Mouse (Mus musculus) kidney, adult 2 months (tissue): Measurements from ENCODE around the gene Kcnh4. TPM values are rescaled to one million over a fixed set of nuclear protein-coding genes. Genes with fewer than 3 reads are reported as not detected.

ENCODE experiments used
- DNase-seq: peaks from one replicate; pipeline ENCODE4 v3.0.0; 2021
- H3K27ac ChIP-seq: fragments of 200-500 bp; 2 replicates; pipeline ENCODE4 v1.5.1; 2012; ENCODE audit warnings: low read depth, low read length, control low read depth, inconsistent platforms; ENCODE audit not compliant: insufficient read depth
- H3K27me3 ChIP-seq: fragments of 200-500 bp; replicated peaks from 2 replicates; pipeline ENCODE4 v1.6.1; 2012; ENCODE audit warnings: mild to moderate bottlenecking, moderate library complexity, low read length, inconsistent platforms; ENCODE audit not compliant: control insufficient read depth, insufficient read depth
- H3K36me3 ChIP-seq: fragments of 200-500 bp; 2 replicates; pipeline ENCODE4 v1.6.1; 2012; ENCODE audit warnings: mild to moderate bottlenecking, moderate library complexity, low read length, inconsistent platforms; ENCODE audit not compliant: control insufficient read depth, insufficient read depth
- H3K4me1 ChIP-seq: fragments of 200-500 bp; 2 replicates; pipeline ENCODE4 v1.6.1; 2011; ENCODE audit warnings: low read length; ENCODE audit not compliant: control insufficient read depth, insufficient read depth
- H3K4me3 ChIP-seq: fragments of 200-500 bp; 2 replicates; pipeline ENCODE4 v1.5.1; 2011; ENCODE audit warnings: mild to moderate bottlenecking, low read depth, low read length, control low read depth; ENCODE audit not compliant: insufficient read depth
- CTCF ChIP-seq: fragments of 200-500 bp; conservative IDR thresholded peaks from 2 replicates; pipeline ENCODE4 v1.5.1; 2011; ENCODE audit warnings: low read depth, mild to moderate bottlenecking, control low read depth, low read length, moderate library complexity, mixed read lengths; ENCODE audit not compliant: insufficient read depth, insufficient read length
- POLR2A ChIP-seq: fragments of 200-500 bp; IDR thresholded peaks from one replicate; pipeline ENCODE4 v1.6.1; 2011; ENCODE audit warnings: low read depth, low read length, control low read depth
- WGBS: fragments of 180-500 bp; shearing (Covaris S2); methylation state at CpG from one replicate; pipeline ENCODE4 v1.1.7; 2018; 5-methylcytosine and 5-hydroxymethylcytosine counted together
- polyA plus RNA-seq: library from polyadenylated mRNA; depleted of rRNA; stranded (reverse); fragments of >200 nt; gene quantifications from 2 replicates; pipeline ENCODE4 v1.2.3, GENCODE M21; 2012

Kcnh4 gene
- polyA plus RNA-seq, 1 experiment = 0.08 TPM

DNA sequence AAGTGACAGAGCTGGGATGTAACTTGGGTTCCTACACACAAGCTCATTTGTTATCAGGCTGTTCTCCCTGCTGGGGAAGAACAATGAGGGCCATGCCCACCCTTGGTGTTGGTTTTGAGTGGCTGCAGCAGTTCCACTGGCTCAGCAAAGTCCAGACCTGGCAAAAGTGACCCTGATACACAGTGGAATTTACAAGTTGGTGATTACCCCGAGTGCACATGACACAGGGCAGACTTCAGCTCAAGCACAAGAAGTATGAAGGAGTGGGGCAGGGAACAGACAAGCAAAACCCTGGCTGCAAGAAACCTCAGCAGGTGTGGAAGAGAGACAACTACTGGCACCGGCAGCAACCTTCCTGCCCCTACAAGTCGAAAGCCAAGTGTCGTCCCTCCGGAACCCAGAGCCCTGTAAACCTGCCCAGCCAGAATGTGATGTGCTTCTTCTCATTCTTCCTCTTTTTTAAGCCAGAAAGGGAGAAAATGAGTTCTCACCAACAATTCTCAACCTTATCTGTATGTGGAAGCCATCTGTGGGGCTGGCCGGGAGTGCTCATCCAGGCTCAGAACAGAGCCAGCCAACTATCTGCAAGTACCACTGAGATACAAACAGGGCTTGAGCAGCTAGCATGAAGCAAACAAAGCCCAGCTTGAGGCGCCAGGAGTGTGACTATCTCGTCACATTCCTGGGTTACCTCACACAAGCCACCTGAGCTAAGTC lies 37.8 kb downstream of the Kcnh4 start:
- Histone ChIP-seq H3K36me3 (peaks cover 2% of the 10 kb centered on the region; the same call in 1 of the 2 replicates), H3K4me1 (peaks cover 67% of the 10 kb centered on the region), H3K4me3 (no peak overlapping the region), H3K27me3 (no peaks in the 10 kb centered on the region), H3K27ac (peak overlapping the region; percentile 86)
- TF ChIP-seq CTCF (no peak), POLR2A (no peak)
- WGBS = 32% methylated on average over 8 of the region's 8 CpGs
- peak; percentile 90 for DNase-seq

DNA sequence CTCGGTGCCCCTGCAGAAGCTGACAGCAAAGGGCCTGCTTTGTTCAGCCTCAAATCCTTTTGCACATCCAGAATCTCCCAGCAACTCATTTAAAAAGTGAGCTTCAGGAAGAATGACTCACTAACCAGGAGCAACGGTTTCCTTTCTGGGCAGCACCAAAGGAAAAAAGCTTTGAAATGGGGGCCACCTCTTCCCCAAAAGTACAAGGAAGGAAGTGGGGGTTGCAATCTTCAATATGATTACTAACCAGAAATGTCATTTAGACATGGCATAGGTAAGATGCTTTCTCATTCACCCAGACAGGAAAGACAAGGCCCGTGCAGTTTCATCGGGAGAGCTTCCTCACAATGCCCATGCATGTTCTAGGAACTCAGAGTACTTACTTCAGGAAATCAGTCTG lies 38.5 kb downstream of the Kcnh4 start:
- DNase-seq = peak; percentile 65
- Histone ChIP-seq H3K27me3 (no peaks in the 10 kb centered on the region), H3K4me1 (peaks cover 67% of the 10 kb centered on the region), H3K4me3 (no peak overlapping the region), H3K27ac (peak overlapping the region; percentile 86), H3K36me3 (peaks cover 2% of the 10 kb centered on the region; the same call in 1 of the 2 replicates)
- WGBS = 33% methylated on average over 4 of the region's 4 CpGs
- TF ChIP-seq POLR2A (no peak), CTCF (no peak)

DNA sequence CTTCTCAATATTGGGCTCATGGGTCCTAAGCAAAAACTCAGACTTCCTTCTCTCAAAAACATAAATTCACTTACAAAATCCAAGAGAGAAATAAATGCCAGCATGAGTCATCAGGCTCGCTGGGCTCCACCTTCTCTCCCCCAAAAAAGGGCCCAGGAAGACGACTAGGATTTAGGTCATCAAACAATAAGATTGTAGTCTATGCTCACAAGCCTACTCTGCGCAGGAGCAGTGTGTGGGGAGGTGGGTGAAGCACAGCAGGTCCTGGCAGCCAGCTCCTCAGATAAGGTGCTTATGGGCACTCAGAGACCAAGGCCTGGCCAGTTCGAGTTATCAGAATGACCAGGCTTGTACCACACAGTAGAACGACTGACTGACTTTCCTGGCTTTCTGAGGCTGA lies 39.4 kb downstream of the Kcnh4 start:
- 49% methylated on average over 5 of the region's 5 CpGs for WGBS
- peaks cover 2% of the 10 kb centered on the region; the same call in 1 of the 2 replicates for H3K36me3 ChIP-seq
- H3K4me3 ChIP-seq = no peak overlapping the region
- peaks cover 59% of the 10 kb centered on the region for H3K4me1 ChIP-seq
- no peak for TF ChIP-seq CTCF
- no peak for TF ChIP-seq POLR2A
- no peak for DNase-seq
- peak overlapping the region; percentile 86 for H3K27ac ChIP-seq
- H3K27me3 ChIP-seq = no peaks in the 10 kb centered on the region

DNA sequence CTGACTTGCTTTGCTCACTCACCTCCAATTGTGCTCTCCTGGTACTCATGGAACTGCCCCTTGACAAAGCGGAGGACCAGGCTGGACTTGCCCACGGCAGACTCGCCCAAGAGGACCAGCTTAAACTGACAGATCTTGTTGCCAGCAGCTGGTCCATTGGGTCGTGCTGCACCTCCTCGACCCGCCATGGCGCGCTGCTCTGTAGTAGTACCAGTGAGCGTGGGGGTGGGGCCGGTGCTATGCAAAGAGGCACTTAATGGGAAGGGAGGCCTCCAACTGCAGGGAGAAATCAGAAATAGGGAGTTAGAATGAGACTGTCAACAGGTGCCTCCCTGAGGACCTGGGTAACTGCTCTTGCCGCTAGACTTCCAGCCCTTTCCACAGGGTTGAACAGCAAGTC lies 39.8 kb downstream of the Kcnh4 start:
- no peak overlapping the region for H3K4me3 ChIP-seq
- peaks cover 54% of the 10 kb centered on the region for H3K4me1 ChIP-seq
- TF ChIP-seq POLR2A (no peak), CTCF (no peak)
- no peak for DNase-seq
- peaks cover 2% of the 10 kb centered on the region; the same call in 1 of the 2 replicates for H3K36me3 ChIP-seq
- 72% methylated on average over 11 of the region's 11 CpGs for WGBS
- H3K27me3 ChIP-seq = no peaks in the 10 kb centered on the region
- H3K27ac ChIP-seq = peak overlapping the region; percentile 86

DNA sequence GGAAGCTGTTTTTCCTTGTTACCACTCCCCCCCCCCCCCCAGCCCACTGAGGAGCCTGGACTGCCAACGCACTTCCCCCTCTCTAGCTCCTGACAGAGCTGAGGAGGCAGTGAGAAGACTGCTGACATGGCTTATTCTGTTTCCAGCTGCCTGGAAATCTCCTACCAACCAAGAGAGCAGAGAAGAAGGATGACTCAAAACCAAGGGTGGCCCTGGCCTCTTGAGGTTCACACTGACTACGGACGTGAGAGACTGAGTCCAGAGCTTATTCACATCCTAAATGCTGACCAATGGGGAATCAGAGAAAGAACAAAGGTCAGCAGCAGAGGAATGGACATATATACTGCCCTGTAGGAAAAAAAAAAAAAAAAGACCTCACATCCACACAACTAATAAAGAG lies 40.4 kb downstream of the Kcnh4 start:
- Histone ChIP-seq H3K27ac (peak overlapping the region; percentile 86), H3K4me3 (no peak overlapping the region), H3K4me1 (peaks cover 49% of the 10 kb centered on the region), H3K36me3 (peaks cover 2% of the 10 kb centered on the region; the same call in 1 of the 2 replicates), H3K27me3 (no peaks in the 10 kb centered on the region)
- TF ChIP-seq POLR2A = no peak
- 42% methylated on average over 3 of the region's 3 CpGs for WGBS
- peak; percentile 73 for DNase-seq

DNA sequence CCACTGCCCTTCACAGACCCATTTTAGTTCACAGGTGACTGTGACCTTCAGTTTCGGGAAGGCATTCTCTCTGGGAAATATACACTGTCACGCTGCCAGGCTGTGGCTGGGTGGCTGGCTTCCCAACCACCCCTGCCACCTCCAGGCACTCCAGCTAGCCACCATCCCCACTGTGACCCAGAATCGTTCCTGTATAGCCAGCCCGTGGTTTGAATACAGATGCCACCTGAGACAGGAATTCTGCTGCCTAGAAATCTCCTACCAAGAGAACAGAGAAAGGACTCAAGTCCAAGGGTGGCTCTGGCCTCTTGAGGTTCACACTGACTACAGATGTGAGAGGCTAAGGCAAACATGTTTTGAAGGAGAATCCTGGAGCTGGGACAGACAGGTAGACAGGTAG lies 40.9 kb downstream of the Kcnh4 start:
- peaks cover 2% of the 10 kb centered on the region; the same call in 1 of the 2 replicates for H3K36me3 ChIP-seq
- 46% methylated on average over 4 of the region's 4 CpGs for WGBS
- H3K4me3 ChIP-seq = no peak overlapping the region
- H3K27ac ChIP-seq = peak overlapping the region; percentile 73
- TF ChIP-seq CTCF (no peak), POLR2A (no peak)
- peak; percentile 74 for DNase-seq
- no peaks in the 10 kb centered on the region for H3K27me3 ChIP-seq
- peaks cover 46% of the 10 kb centered on the region for H3K4me1 ChIP-seq

DNA sequence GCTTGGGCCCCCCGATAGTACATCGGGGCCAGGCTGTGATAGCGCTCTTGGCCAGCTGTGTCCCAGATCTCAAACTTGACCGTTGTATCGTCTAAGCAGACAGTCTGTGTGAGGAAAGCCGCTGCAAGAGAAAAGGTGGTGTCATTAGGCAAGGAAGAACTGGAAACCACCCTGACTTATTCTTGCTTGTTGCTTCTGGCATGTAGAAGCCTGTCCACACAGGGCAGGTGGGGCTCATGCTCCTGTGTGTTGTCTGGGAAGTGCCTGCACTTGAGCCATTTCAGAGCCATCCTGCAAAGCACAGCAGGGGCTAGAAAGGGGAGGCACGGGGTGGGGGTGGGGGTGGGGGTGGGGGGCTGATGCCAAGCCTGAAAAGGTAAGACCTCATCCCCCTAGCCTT lies 41.3 kb downstream of the Kcnh4 start:
- WGBS = 89% methylated on average over 7 of the region's 7 CpGs
- TF ChIP-seq POLR2A = no peak

More for the DNA sequence above, 41.3 kb downstream of the Kcnh4 start:
- H3K36me3 ChIP-seq = peaks cover 2% of the 10 kb centered on the region; the same call in 1 of the 2 replicates
- no peak for DNase-seq
- no peaks in the 10 kb centered on the region for H3K27me3 ChIP-seq
- H3K4me1 ChIP-seq = peaks cover 46% of the 10 kb centered on the region
- peak overlapping the region; percentile 73 for H3K27ac ChIP-seq
- no peak overlapping the region for H3K4me3 ChIP-seq
